Mouse (Mus musculus) right cerebral cortex, postnatal 36 days (tissue): ENCODE measurements around the gene Pglyrp3.
A peak's percentile ranks its signal among the peaks of the same experiment; 100 is the strongest.
"Not testable (repeated sequence)": the region's sequence is repeated elsewhere in the genome, so short reads cannot be mapped to it uniquely, and the experiment has no call there.

Source experiments
- DNase-seq, 2 experiments: peaks; one replicate each; pipeline ENCODE4 v3.0.0; 2022; ENCODE audit warnings: low spot score in 2 of 2, mixed read lengths in 1 of 2

Pglyrp3 gene

GRCm38 (mm10) chr3:92014283-92014682 lies at the start of gene Pglyrp3:
TSS of gene Pglyrp3 (plus strand) at chr3:92014583.
- DNase-seq = no peak

GRCm38 (mm10) chr3:92011001-92011400 lies 3.4 kb upstream of the Pglyrp3 start:
- no peak for DNase-seq

- not testable (repeated sequence) for DNase-seq
Measured at GRCm38 (mm10) chr3:92024541-92024940, 10.2 kb downstream of the Pglyrp3 start.

- DNase-seq = no peak
Measured at GRCm38 (mm10) chr3:92033203-92033602, 18.8 kb downstream of the Pglyrp3 start.

GRCm38 (mm10) chr3:92033892-92034291 lies 19.5 kb downstream of the Pglyrp3 start:
- DNase-seq = no peak

GRCm38 (mm10) chr3:92050382-92051054 lies 36.1 kb downstream of the Pglyrp3 start:
- DNase-seq = no peak

- DNase-seq = peak; percentile 36 to 59
Measured at GRCm38 (mm10) chr3:92080462-92081284, 66.3 kb downstream of the Pglyrp3 start.
